Mouse (Mus musculus): ENCODE measurements at regions not wholly inside any gene's neighbourhood (a gene's known extent, or its start where the extent isn't known, plus 50 kb on each side); places are given as distances from the start of the nearest gene placed in this dataset.
A peak's percentile ranks its signal among the peaks of the same experiment; 100 is the strongest.

- DNase-seq (ENCODE audit: extremely low spot score in 1 of 2, low spot score in 1 of 2), result no peak
Observed at GRCm38 (mm10) chr4:39926021-39926591, 216.8 kb upstream of the Aco1 start.

DNA sequence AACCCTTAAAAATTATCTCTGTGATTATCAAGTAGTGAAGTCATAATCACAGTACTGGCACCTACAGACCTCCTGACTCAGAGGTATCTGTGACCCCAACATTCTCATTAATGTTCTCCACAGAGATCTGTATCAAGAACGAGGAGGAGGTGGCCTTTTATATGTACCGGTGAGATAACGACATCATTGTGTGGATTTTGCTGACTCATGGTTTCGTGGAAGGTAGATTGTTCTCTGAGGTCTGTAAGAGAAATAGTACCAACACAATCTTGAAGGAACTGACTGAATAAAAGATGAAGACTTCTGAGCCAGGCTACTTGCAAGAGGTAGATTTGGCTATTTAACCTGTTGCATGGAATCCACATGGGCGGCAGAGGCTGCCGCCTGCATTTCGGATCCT is 216.3 kb upstream of the Aco1 start:
- no peak for DNase-seq (ENCODE audit: extremely low spot score in 1 of 2, low spot score in 1 of 2)

DNA sequence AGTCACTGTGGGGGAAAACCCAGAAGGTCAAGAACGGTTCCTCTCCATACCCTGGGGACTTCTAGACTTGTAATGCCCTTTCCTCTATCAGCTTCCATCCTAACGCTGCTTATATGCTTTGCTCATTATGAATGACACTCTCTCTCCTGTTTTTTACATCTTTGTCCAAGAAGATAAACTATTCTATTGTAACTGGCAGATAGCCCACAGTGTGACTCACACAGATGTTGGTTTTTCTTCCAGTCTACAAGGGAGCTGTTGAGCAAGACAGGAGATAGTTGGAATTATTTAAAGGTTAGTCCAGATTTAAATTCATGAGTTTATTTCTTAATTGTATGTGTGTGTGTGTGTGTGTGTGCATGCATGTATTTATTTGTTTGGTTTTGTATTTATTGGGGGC is 214.4 kb upstream of the Aco1 start:
- DNase-seq (ENCODE audit: extremely low spot score in 1 of 2, low spot score in 1 of 2), result peak in 1 of 2 experiments; percentile 8

DNA sequence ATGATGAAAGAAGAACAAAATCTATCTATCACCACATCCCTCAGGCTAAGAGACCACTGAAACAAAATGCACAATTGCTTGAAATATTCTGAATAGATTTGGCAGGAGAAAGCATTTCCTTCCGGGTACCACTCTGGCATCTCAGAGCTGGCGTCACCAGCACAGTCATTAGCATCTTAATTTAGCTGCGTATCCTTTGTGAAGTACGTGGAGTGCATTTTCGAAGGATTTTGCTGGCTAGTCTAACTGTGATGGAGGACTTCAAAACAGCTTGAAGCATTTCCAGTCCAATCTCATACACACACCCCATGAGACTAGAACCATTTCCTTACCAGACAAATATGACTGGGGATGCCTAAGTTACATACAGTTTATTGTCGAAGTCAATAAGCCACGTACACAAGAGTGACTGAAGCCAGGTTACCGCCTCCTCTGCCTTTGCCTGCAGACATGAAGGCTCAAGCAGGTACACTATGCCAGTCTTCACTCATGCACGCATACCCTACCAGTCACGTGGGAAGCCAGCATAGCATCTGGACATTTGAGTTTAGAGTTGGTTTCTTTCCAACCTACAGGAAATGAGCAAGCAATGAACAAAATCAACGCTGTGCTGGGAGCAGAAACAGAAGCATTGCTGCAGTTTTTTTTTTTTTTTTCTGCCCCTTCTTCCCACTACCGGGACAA is 208.7 kb upstream of the Aco1 start:
- DNase-seq (ENCODE audit: extremely low spot score in 1 of 2, low spot score in 1 of 2), result peak in 1 of 2 experiments; percentile 4

DNA sequence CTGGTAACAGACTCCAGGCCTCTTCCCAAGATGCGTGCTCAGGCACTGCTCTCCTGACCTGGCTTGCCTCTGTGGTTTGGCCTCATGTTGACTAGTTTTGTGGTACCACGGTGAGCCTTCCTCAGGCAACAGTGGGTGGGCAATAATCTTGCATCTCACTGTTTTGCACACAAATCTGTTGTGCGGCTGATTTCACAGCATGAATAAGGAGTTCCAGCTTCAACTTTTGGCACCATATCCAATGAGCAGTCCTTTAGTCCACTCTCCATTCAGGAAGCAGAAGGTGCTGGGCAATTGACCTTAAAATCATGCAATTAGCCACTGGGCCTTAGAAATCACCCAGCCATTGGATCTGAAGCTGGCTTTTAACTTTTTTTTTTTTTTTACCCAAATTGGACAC is 184.2 kb upstream of the Aco1 start:
- no peak for DNase-seq (ENCODE audit: extremely low spot score in 1 of 2, low spot score in 1 of 2)

DNA sequence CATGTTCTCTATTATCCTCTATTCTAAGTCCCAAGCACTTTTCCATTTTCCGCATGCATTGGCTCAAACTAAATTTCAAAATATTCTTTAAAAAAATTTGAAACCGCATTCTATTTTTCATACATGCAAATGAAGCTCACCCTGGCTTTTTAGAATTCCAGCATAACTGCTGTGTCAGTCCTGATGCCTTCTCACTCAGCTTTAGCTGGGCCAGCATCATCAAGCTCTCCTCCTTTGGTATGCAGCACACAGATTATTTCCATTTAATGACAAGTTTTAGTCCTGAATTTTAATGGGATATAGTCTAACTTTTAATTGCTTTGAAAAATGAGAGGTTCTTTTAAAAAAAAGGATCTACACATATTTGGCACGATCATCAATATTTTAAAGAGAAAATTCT is 174.9 kb upstream of the Aco1 start:
- peak in 1 of 2 experiments; percentile 4 for DNase-seq (ENCODE audit: extremely low spot score in 1 of 2, low spot score in 1 of 2)

DNA sequence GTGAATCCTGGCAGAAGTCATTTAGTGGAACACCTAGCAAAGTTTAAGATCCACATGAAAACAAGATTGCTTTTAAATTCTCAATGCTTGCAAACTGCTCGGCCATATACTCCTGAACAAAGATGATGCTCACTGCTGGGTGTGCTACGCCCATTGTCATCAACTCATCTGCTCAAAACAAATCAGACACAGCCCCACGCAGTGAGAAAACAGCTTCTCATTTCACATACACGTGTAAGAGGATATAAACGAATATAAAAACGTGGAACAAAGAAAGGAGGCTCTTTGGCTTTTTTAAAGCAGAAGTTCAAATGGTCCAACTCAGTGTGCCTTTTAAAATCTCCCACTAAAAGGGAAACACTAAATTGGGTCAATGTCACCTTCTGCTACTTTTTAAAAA is 151.5 kb upstream of the Aco1 start:
- no peak for DNase-seq (ENCODE audit: extremely low spot score in 1 of 2, low spot score in 1 of 2)

DNA sequence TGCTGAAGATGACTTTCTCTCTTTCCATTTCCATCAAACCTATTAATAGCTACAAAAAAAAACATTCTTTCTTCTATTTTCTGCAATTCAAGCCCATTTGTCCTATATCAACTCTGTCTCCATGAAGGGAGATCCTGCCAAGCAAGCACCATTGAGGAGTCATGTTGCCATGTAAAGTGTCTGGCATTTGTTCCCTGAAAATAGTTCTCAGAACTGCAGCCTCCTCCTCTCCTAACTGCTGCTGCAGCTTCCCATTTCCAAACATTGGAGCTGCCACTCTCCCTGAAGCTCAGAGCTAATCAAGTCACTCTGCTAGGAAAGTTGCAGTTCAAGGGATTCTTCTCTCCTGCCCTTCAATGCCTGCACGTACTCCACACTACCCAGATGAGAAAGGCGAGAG is 151.0 kb upstream of the Aco1 start:
- DNase-seq (ENCODE audit: extremely low spot score in 1 of 2, low spot score in 1 of 2), result peak; percentile 58 to 66

DNA sequence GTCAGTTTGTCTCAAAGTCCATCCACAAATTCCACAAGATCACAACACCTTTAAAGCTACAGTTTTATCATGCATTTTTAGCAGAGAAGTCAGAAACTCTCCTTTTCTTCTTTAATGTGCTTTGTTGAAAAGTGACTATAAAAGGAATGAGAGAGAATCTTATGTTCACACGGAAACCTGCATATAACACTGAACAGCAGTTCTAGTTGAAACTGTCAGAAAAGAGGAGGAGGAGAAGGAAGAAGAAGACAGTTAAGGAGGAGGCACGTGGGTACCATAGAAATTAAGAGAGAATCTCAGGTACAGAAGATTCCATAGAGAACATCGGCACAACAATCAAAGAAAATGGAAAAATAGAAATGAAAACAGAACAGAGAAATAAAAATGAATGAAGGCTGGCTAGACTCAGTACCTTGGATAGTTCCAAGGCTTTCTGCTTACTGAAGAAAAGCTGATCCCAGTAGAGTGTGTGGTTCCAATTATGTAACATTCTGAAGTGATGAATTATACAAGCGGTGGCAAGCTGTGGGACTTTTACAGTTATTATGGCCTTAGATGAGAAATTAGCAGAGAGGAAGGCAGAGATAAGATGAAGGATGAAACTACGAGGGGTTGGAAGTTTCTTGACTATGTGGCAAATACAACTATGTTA is 144.0 kb upstream of the Aco1 start:
- DNase-seq (ENCODE audit: extremely low spot score in 1 of 2, low spot score in 1 of 2), result peak in 1 of 2 experiments; percentile 43

- peak; percentile 76 to 91 for DNase-seq (ENCODE audit: extremely low spot score in 1 of 2, low spot score in 1 of 2)
Observed at GRCm38 (mm10) chr4:40014666-40015065, 128.2 kb upstream of the Aco1 start.

- DNase-seq (ENCODE audit: extremely low spot score in 1 of 2, low spot score in 1 of 2), result no peak
Observed at GRCm38 (mm10) chr4:40016856-40017255, 126.0 kb upstream of the Aco1 start.

DNA sequence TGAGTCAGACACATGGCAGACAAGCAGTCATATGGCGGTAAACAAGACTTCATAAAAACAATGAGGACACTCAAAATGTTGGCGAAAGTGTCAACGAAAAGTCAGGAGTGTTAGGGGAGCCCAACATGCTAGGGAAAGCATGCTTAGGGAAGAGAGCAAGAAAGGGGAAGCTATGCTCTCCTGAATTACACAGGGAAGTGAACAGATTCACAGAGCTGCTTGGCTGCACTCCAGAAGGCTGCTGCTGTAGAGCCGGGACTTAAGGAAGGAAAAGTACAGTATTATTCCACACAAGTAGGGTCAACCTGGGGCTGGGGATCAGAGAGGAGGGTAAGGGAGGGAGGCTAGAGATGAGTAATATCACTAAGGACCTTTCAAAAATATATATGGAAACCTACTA is 124.7 kb upstream of the Aco1 start:
- DNase-seq (ENCODE audit: extremely low spot score in 1 of 2, low spot score in 1 of 2), result no peak

DNA sequence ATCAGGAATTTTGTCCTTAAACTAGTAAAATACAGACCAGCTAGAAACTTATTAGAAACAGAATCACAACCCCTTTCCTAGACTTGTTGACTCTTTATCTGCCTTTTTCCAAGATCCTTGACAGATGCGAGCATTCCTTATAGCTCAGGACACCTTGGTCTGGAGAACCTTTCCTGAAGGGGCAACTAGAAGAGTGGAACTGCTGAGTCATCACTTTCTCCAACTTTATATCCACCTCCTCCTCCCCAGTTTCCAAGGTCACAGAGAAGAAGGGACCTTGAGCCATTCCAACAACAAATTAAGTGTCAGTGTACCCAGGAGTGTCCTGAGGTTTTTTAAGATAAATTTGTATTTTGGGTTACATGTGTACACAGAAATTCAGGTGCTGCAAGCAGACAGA is 111.5 kb upstream of the Aco1 start:
- no peak for DNase-seq (ENCODE audit: extremely low spot score in 1 of 2, low spot score in 1 of 2)

DNA sequence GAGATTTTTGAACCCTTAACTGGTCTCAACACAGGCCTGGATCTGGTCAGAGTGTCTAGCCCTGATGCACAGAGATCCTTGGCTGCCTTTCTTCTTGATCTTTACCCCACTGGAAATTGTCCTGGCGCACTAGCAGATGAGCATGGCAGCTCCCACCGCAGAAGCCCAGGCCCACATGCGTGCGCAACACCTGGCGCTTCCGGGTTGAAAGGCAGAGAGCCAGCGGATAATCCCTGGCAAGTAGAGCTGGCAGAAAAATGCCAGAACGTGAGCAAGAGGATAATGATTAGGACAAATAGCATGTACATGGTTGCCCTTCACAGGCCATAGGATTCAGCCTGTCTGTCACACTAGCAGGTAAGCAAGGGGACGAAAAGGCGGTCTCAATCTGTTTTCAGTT is 95.0 kb upstream of the Aco1 start:
- DNase-seq (ENCODE audit: extremely low spot score in 1 of 2, low spot score in 1 of 2), result no peak

DNA sequence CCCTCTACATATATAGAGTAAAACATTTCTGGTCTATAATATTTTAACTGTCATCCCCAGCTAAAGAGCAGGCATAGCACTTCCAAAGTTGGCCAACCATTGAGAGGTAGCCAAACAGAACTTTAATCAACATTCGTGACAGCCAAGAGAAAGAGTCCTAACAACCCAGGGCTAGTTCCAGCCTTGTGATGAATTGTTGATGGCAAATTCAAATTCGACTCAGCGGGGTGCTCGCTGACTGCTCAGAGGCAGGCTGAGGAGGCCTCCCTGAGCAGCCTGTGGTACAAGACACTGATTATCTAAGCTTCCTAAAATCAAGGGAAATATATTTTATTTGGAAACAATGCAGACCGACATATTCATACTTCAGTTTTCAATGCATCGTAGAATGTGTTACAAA is 93.8 kb upstream of the Aco1 start:
- DNase-seq (ENCODE audit: extremely low spot score in 1 of 2, low spot score in 1 of 2), result no peak

- DNase-seq (ENCODE audit: extremely low spot score in 1 of 2, low spot score in 1 of 2), result no peak
Observed at GRCm38 (mm10) chr4:40051848-40052247, 91.0 kb upstream of the Aco1 start.

GRCm38 (mm10) chr4:40053391-40053790 is 89.5 kb upstream of the Aco1 start:
- no peak for DNase-seq (ENCODE audit: extremely low spot score in 1 of 2, low spot score in 1 of 2)

GRCm38 (mm10) chr4:40063751-40064456 is 79.0 kb upstream of the Aco1 start:
- peak in 1 of 2 experiments; percentile 16 for DNase-seq (ENCODE audit: extremely low spot score in 1 of 2, low spot score in 1 of 2)

DNA sequence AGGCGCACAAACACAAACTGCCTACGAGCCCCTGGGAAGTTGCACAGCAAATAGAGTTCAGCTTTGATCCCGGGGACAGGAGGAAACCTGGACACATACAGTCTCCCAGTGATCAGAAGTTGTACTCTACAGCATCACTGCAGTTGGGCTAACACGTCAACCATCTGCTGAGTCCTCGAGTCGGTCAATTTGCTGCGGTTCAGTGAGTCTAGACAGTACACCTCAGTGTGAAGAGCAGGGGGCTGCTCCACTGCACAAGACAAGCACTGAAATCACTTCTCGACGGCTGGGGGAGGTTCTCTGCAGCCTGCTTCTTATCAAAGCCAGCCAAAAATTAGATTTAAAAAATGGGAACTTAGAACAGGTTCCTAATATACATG is 78.4 kb upstream of the Aco1 start:
- no peak for DNase-seq (ENCODE audit: extremely low spot score in 1 of 2, low spot score in 1 of 2)

GRCm38 (mm10) chr4:40070959-40071634 is 71.8 kb upstream of the Aco1 start:
- DNase-seq (ENCODE audit: extremely low spot score in 1 of 2, low spot score in 1 of 2), result peak; percentile 45 to 70

DNA sequence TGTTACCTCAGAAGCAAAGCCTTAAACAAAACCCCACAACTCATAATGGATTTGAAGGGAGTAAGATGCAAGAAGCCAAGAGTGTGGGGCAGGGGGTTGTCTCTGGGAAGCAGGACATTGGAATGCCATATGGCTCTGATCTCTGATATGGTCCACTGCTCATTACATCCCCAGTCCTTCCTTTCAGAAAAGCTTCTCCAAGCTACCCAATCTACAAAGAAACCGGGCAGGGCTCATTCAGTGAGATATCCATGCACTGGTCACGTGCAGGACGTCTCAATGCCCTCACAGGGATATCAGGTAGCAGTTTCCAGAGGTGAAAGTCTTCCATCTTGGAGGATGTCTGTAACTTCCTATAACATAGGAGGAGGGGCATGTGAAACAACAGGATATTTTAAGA is 61.8 kb upstream of the Aco1 start:
- no peak for DNase-seq (ENCODE audit: extremely low spot score in 1 of 2, low spot score in 1 of 2)

Measured in frontal cortex, adult 2 months (tissue).